Mouse (Mus musculus) adrenal gland, adult 18-20 months (tissue): ENCODE data around the gene Adam19. TPM values are rescaled to one million over a fixed set of nuclear protein-coding genes. Genes with fewer than 3 reads are reported as not detected.
"Not testable (repeated sequence)": the region's sequence is repeated elsewhere in the genome, so short reads cannot be mapped to it uniquely, and the experiment has no call there.

Experiments used
- DNase-seq, 2 experiments: peaks; one replicate each; pipeline ENCODE4 v3.0.0; 2021 to 2022; ENCODE audit warnings: low spot score in 2 of 2
- long read RNA-seq, 2 experiments: library from polyadenylated mRNA; stranded (forward); transcript quantifications; one replicate each; pipeline ENCODE4 v2.0.0; 2021
- total RNA-seq, 2 experiments: library from RNA; stranded (reverse); gene quantifications; 1 replicate in 1 of 2; 2 replicates in 1 of 2; pipeline ENCODE4 v1.2.3; 2021

The Adam19 gene
- 1 to 10 TPM; 1.5 to 3.5 TPM for total RNA-seq
- long read RNA-seq, experiment 1, full-length matches to known transcripts = 1 of 1 reads
- long read RNA-seq, experiment 1, partial matches to known transcripts = 0 of 1 reads
- long read RNA-seq, experiment 1, other reads (novel, unspliced or antisense) = 0 of 1 reads
- long read RNA-seq, experiment 2, partial matches to known transcripts = 0 of 1 reads
- long read RNA-seq, experiment 2, other reads (novel, unspliced or antisense) = 1 of 1 reads

- DNase-seq = peak; percentile 46 to 60
Observed at GRCm38 (mm10) chr11:46055896-46056769, at the start of gene Adam19. Adam19 (plus strand) TSS chr11:46055992.

GRCm38 (mm10) chr11:46016061-46016460 lies 39.7 kb upstream of the Adam19 start:
- peak; percentile 63 to 71 for DNase-seq

GRCm38 (mm10) chr11:46020246-46020645 lies 35.5 kb upstream of the Adam19 start:
- no peak for DNase-seq

GRCm38 (mm10) chr11:46021850-46022249 lies 33.9 kb upstream of the Adam19 start:
- no peak for DNase-seq

GRCm38 (mm10) chr11:46022983-46023382 lies 32.8 kb upstream of the Adam19 start:
- DNase-seq = no peak

- DNase-seq = no peak
Observed at GRCm38 (mm10) chr11:46025962-46026392, 29.8 kb upstream of the Adam19 start.

- no peak for DNase-seq
Observed at GRCm38 (mm10) chr11:46027952-46028814, 27.6 kb upstream of the Adam19 start.

GRCm38 (mm10) chr11:46029485-46029884 lies 26.3 kb upstream of the Adam19 start:
- no peak for DNase-seq

GRCm38 (mm10) chr11:46030026-46030425 lies 25.8 kb upstream of the Adam19 start:
- no peak for DNase-seq

GRCm38 (mm10) chr11:46031470-46031869 lies 24.3 kb upstream of the Adam19 start:
- DNase-seq = no peak

- DNase-seq = no peak
Observed at GRCm38 (mm10) chr11:46032956-46033355, 22.8 kb upstream of the Adam19 start.

- DNase-seq = no peak
Observed at GRCm38 (mm10) chr11:46036374-46036773, 19.4 kb upstream of the Adam19 start.

GRCm38 (mm10) chr11:46038901-46039300 lies 16.9 kb upstream of the Adam19 start:
- no peak for DNase-seq

- peak in 1 of 2 experiments; percentile 31 for DNase-seq
Observed at GRCm38 (mm10) chr11:46039335-46039734, 16.5 kb upstream of the Adam19 start.

- no peak for DNase-seq
Observed at GRCm38 (mm10) chr11:46040841-46041556, 14.8 kb upstream of the Adam19 start.

GRCm38 (mm10) chr11:46041607-46042267 lies 14.1 kb upstream of the Adam19 start:
- no peak for DNase-seq

GRCm38 (mm10) chr11:46044781-46045180 lies 11.0 kb upstream of the Adam19 start:
- DNase-seq = no peak

- no peak for DNase-seq
Observed at GRCm38 (mm10) chr11:46047264-46047663, 8.5 kb upstream of the Adam19 start.

- DNase-seq = peak; percentile 53 to 67
Observed at GRCm38 (mm10) chr11:46052105-46052659, 3.6 kb upstream of the Adam19 start, which contains the start of gene Gm12166. Gm12166 (minus strand) TSS chr11:46052321.

- not testable (repeated sequence) for DNase-seq
Observed at GRCm38 (mm10) chr11:46053457-46053856, 2.3 kb upstream of the Adam19 start.
